Mouse (Mus musculus) fat pad, adult 2 months (tissue): ENCODE data around the gene Clcnka.

Source experiments
- DNase-seq: peaks from one replicate; pipeline ENCODE4 v3.0.0-alpha.2; 2011; ENCODE audit warnings: low read depth, low spot score; ENCODE audit errors: extremely low read depth

The Clcnka gene

GRCm38 (mm10) chr4:141385275-141385674, 13.2 kb downstream of the Clcnka start:
- DNase-seq = no peak

- no peak for DNase-seq
Observed at GRCm38 (mm10) chr4:141382406-141382805, 16.1 kb downstream of the Clcnka start.

GRCm38 (mm10) chr4:141379674-141380073, 18.9 kb downstream of the Clcnka start:
- DNase-seq = no peak

GRCm38 (mm10) chr4:141372426-141372825, 26.1 kb downstream of the Clcnka start:
- DNase-seq = no peak

GRCm38 (mm10) chr4:141367997-141368791, 30.3 kb downstream of the Clcnka start, which contains the start of gene Fam131c:
Fam131c (plus strand) TSS chr4:141368220.
- DNase-seq = no peak

- DNase-seq = no peak
Observed at GRCm38 (mm10) chr4:141365876-141366275, 32.6 kb downstream of the Clcnka start.

GRCm38 (mm10) chr4:141365126-141365525, 33.4 kb downstream of the Clcnka start:
- DNase-seq = no peak

- DNase-seq = no peak
Observed at GRCm38 (mm10) chr4:141362937-141363548, 35.5 kb downstream of the Clcnka start.

- no peak for DNase-seq
Observed at GRCm38 (mm10) chr4:141360846-141361245, 37.7 kb downstream of the Clcnka start.

- no peak for DNase-seq
Observed at GRCm38 (mm10) chr4:141359222-141359621, 39.3 kb downstream of the Clcnka start.

- DNase-seq = no peak
Observed at GRCm38 (mm10) chr4:141357811-141358210, 40.7 kb downstream of the Clcnka start.

- no peak for DNase-seq
Observed at GRCm38 (mm10) chr4:141353868-141354267, 44.7 kb downstream of the Clcnka start.

- DNase-seq = no peak
Observed at GRCm38 (mm10) chr4:141352986-141353385, 45.5 kb downstream of the Clcnka start.

- DNase-seq = no peak
Observed at GRCm38 (mm10) chr4:141351972-141352371, 46.6 kb downstream of the Clcnka start.

- no peak for DNase-seq
Observed at GRCm38 (mm10) chr4:141350015-141350414, 48.5 kb downstream of the Clcnka start.

- DNase-seq = no peak
Observed at GRCm38 (mm10) chr4:141348616-141349015, 49.9 kb downstream of the Clcnka start.

- no peak for DNase-seq
Observed at GRCm38 (mm10) chr4:141347365-141347797, 51.1 kb downstream of the Clcnka start.

GRCm38 (mm10) chr4:141345219-141345618, 53.3 kb downstream of the Clcnka start:
- DNase-seq = no peak

- no peak for DNase-seq
Observed at GRCm38 (mm10) chr4:141343515-141343914, 55.0 kb downstream of the Clcnka start.

GRCm38 (mm10) chr4:141341477-141341876, 57.0 kb downstream of the Clcnka start:
- DNase-seq = no peak

- no peak for DNase-seq
Observed at GRCm38 (mm10) chr4:141338853-141339252, 59.7 kb downstream of the Clcnka start.

- DNase-seq = no peak
Observed at GRCm38 (mm10) chr4:141337986-141338385, 60.5 kb downstream of the Clcnka start.
